Mouse (Mus musculus) liver, embryonic 13.5 days (tissue): ENCODE measurements around the gene Eps8l1. TPM values are rescaled to one million over a fixed set of nuclear protein-coding genes. Genes with fewer than 3 reads are reported as not detected.
"Not testable (repeated sequence)": the region's sequence is repeated elsewhere in the genome, so short reads cannot be mapped to it uniquely, and the experiment has no call there.

ENCODE experiments used
- ATAC-seq: fragments of 200-750 bp; cut with Nextera tagmentation; 2 replicates; pipeline ENCODE4 v1.8.0; 2017; ENCODE audit warnings: low read depth, mild to moderate bottlenecking, moderate number of reproducible peaks, moderate library complexity
- DNase-seq: peaks from one replicate; pipeline ENCODE4 v3.0.0; 2022
- H3K27ac ChIP-seq: fragments of 300-500 bp; sonication (generic); 2 replicates; pipeline ENCODE4 v1.5.1; 2015; ENCODE audit warnings: moderate library complexity, mild to moderate bottlenecking, inconsistent platforms
- H3K27me3 ChIP-seq: fragments of 300-500 bp; sonication (generic); 2 replicates; pipeline ENCODE4 v1.6.1; 2015; ENCODE audit warnings: mild to moderate bottlenecking, inconsistent platforms
- H3K36me3 ChIP-seq: fragments of 300-500 bp; sonication (generic); 2 replicates; pipeline ENCODE4 v1.6.1; 2015; ENCODE audit warnings: mild to moderate bottlenecking, inconsistent platforms
- H3K4me1 ChIP-seq: fragments of 300-500 bp; sonication (generic); replicated peaks from 2 replicates; pipeline ENCODE4 v1.6.1; 2015; ENCODE audit warnings: inconsistent platforms
- H3K4me2 ChIP-seq: fragments of 300-500 bp; sonication (generic); 2 replicates; pipeline ENCODE4 v1.6.1; 2015; ENCODE audit warnings: inconsistent platforms, mild to moderate bottlenecking, moderate library complexity
- H3K4me3 ChIP-seq: fragments of 300-500 bp; sonication (generic); replicated peaks from 2 replicates; pipeline ENCODE4 v1.5.1; 2015; ENCODE audit warnings: mild to moderate bottlenecking, inconsistent platforms
- H3K9ac ChIP-seq: fragments of 300-500 bp; sonication (generic); 2 replicates; pipeline ENCODE4 v1.6.1; 2015; ENCODE audit warnings: mild to moderate bottlenecking, inconsistent platforms
- H3K9me3 ChIP-seq: fragments of 300-500 bp; sonication (generic); replicated peaks from 2 replicates; pipeline ENCODE4 v1.6.1; 2016; ENCODE audit warnings: inconsistent platforms
- WGBS: fragments of 180-500 bp; shearing (Covaris S2); methylation state at CpG from one replicate; pipeline ENCODE4 v1.1.7; 2015; ENCODE audit not compliant: insufficient replicate concordance; 5-methylcytosine and 5-hydroxymethylcytosine counted together
- microRNA-seq: library from miRNA; unstranded; fragments of <30 nt; microRNA quantifications from one replicate; pipeline ENCODE4, GENCODE M21; 2016
- polyA plus RNA-seq: library from polyadenylated mRNA; unstranded; fragments of >200 nt; fragmentation: Nextera tagmentation; extraction: Ambion mirVana; gene quantifications from 2 replicates; pipeline ENCODE4 v1.2.1, GENCODE M21; 2015

Eps8l1 gene
- polyA plus RNA-seq, 1 experiment from 2014 or later: 1.4 TPM

GRCm38 (mm10) chr7:4524212-4524922 is 63.9 kb downstream of the Eps8l1 start, which contains the start of gene Tnni3:
Gene Tnni3 (minus strand): TSS chr7:4524229.
- 59% methylated on average over 15 of the region's 15 CpGs for WGBS
- peak; percentile 31 for DNase-seq
- Histone ChIP-seq H3K27me3 (peaks cover 28% of the 10 kb centered on the region), H3K4me1 (peaks cover 39% of the 10 kb centered on the region)
- not testable (repeated sequence) for ATAC-seq, H3K9ac ChIP-seq, H3K4me2 ChIP-seq, H3K36me3 ChIP-seq, H3K27ac ChIP-seq, H3K9me3 ChIP-seq, H3K4me3 ChIP-seq

DNA sequence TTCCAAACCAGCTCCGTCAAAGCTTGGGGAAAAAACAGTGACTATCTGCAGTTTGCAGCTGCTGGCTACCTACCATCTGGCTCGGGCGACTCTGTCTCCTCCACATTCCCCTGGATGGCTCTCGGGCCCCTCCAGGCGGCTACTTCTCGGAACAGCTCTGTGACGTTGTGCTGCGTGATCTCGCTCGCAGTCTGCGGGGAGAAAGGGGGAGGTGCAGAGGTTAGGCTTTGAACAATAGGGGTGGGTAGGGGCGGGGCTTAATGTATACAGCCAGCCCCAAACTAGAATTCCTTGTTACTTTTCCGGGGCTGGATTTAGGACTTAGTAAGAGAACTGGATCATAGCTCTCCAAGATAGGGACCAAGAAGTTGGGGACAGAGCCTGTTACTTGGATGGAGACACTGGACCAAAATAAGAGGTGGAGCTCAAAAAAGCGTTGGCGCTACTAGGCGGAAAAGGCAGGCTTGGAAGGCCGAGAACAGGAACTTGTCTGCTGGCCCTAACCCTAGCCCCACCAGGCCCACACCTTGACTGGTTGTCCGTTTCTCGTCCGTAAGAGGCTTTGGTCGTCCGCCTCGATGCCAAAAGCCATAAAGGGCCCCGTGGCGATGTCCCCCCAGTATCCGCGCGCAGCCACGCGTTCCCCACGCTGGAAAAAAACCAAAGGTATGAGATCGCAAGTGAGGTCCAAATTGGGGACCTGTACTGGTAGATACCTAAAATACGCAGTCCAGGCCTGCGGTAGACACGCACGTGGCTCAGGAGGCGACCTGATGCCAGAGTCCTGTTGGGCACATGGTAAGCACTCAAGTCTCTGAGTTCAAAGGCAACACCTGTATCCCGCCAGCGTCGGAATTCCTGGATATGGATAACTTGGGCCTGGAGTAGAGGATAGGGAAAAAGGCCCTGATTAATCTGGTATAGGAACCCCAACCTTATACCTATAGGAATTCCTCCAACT is 66.1 kb downstream of the Eps8l1 start:
- Histone ChIP-seq H3K4me1 (peaks cover 27% of the 10 kb centered on the region), H3K27ac (no peak overlapping the region), H3K36me3 (no peaks in the 10 kb centered on the region), H3K9me3 (no peaks in the 10 kb centered on the region), H3K9ac (peak overlapping the region; percentile 59), H3K27me3 (peaks cover 17% of the 10 kb centered on the region), H3K4me3 (peak overlapping the region; percentile 47), H3K4me2 (peak overlapping the region; percentile 66)
- WGBS: 16% methylated on average over 40 of the region's 40 CpGs
- DNase-seq: peak; percentile 77
- peak; percentile 85 for ATAC-seq

- Histone ChIP-seq H3K27ac (no peak overlapping the region), H3K9ac (peak overlapping the region; percentile 59; the same call in 1 of the 2 replicates), H3K4me1 (peaks cover 25% of the 10 kb centered on the region), H3K4me3 (peak overlapping the region; percentile 47; the same call in 1 of the 2 replicates), H3K9me3 (no peaks in the 10 kb centered on the region), H3K27me3 (peaks cover 17% of the 10 kb centered on the region), H3K4me2 (peak overlapping the region; percentile 66), H3K36me3 (no peaks in the 10 kb centered on the region)
- no peak for ATAC-seq
- 46% methylated on average over 18 of the region's 18 CpGs for WGBS
- no peak for DNase-seq
Observed at GRCm38 (mm10) chr7:4527302-4527689, 66.8 kb downstream of the Eps8l1 start.

Small RNA genes lying within 50 kb of the gene (microRNA-seq; reads per million reads assigned to microRNA genes)
- gene Gm24605: not detected

Other genes with a start within 250 kb of the Eps8l1 start
- 0.20 and 0.43 TPM in 2 replicates for gene Lilra5, start 222.9 kb upstream of the Eps8l1 start, polyA plus RNA-seq
- not detected in 2 replicates for gene Ncr1, start 123.0 kb upstream of the Eps8l1 start, polyA plus RNA-seq
- gene Gp6, start 62.9 kb upstream of the Eps8l1 start, polyA plus RNA-seq: 4.3 and 4.6 TPM in 2 replicates
- 7.7 and 7.9 TPM in 2 replicates for gene Rdh13, start 15.0 kb upstream of the Eps8l1 start, polyA plus RNA-seq
- gene Ppp1r12c, start 41.0 kb downstream of the Eps8l1 start, polyA plus RNA-seq: 17.1 and 18.8 TPM in 2 replicates
- 13.2 and 13.4 TPM in 2 replicates for gene Tnnt1, start 55.7 kb downstream of the Eps8l1 start, polyA plus RNA-seq
- gene Tnni3, start 63.6 kb downstream of the Eps8l1 start, polyA plus RNA-seq: 1.1 and 4.5 TPM in 2 replicates
- gene Dnaaf3, start 71.8 kb downstream of the Eps8l1 start, polyA plus RNA-seq: 0.13 and 0.24 TPM in 2 replicates
- gene Syt5, start 86.9 kb downstream of the Eps8l1 start, polyA plus RNA-seq: 0.39 and 0.46 TPM in 2 replicates
- not detected in 2 replicates for gene Ptprh, start 143.4 kb downstream of the Eps8l1 start, polyA plus RNA-seq
- 22.6 and 25.1 TPM in 2 replicates for gene Tmem86b, start 170.7 kb downstream of the Eps8l1 start, polyA plus RNA-seq
- 5.7 and 7.1 TPM in 2 replicates for gene Ppp6r1, start 198.3 kb downstream of the Eps8l1 start, polyA plus RNA-seq
- gene Hspbp1, start 224.4 kb downstream of the Eps8l1 start, polyA plus RNA-seq: 77.8 and 83.4 TPM in 2 replicates
- 0.08 and 0.10 TPM in 2 replicates for gene Brsk1, start 229.9 kb downstream of the Eps8l1 start, polyA plus RNA-seq